ENCODE assay signal across 8 mouse cellular contexts in the genomic region with DNA sequence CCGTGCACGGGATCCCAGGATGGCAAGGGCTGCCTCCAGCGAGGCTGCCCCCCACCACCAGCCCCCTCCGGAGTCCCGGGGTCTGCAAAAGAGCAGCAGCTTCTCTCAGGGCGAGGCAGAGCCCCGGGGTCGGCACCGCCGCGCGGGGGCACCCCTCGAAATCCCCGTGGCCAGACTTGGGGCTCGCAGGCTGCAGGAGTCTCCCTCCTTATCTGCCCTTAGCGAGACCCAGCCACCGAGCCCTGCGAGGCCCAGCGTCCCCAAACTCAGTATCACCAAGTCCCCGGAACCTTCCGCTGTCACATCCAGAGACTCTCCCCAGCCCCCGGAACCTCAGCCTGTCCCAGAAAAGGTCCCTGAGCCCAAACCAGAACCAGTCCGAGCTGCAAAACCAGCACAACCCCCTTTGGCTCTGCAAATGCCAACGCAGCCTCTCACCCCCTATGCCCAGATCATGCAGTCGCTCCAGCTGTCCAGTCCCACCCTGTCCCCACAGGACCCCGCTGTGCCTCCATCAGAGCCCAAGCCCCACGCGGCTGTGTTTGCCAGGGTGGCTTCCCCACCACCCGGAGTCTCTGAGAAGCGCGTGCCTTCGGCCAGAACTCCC. TPM values are rescaled to one million over a fixed set of nuclear protein-coding genes. Genes with fewer than 3 reads are reported as not detected.
DNase-seq lines count a peak whose midpoint lies in the region; ATAC-seq lines count a peak whose summit lies in the region.

No protein-coding gene starts in this region.

- peak; percentile 44 for ATAC-seq in kidney, embryonic 16.5 days (ENCODE audit: low FRiP score, low TSS enrichment)
- ATAC-seq in embryonic facial prominence, embryonic 14.5 days (ENCODE audit: low read depth), result 0 out of 2 replicates have a peak, but pooled peaks have one; percentile 6
- ATAC-seq in hindbrain, embryonic 15.5 days (ENCODE audit: low FRiP score, low read depth), result no peak
- 0 out of 2 replicates have a peak, but pooled peaks have one; percentile 3 for ATAC-seq in midbrain, embryonic 14.5 days (ENCODE audit: low FRiP score, low TSS enrichment)
- no peak for ATAC-seq in erythroid progenitor cell, adult 5-6 weeks (replicated peaks; ENCODE audit: low FRiP score, poor library complexity, severe bottlenecking)

- H3K4me1 ChIP-seq in kidney, embryonic 16.5 days (ENCODE audit: insufficient read depth, low read length), result peaks cover 21% of the 10 kb centered on the region
- H3K4me1 ChIP-seq in embryonic facial prominence, embryonic 14.5 days (ENCODE audit: control insufficient read depth, insufficient read depth, low read length), result peaks cover 9% of the 10 kb centered on the region
- peaks cover 23% of the 10 kb centered on the region for H3K4me1 ChIP-seq in hindbrain, embryonic 15.5 days (replicated peaks)
- H3K4me1 ChIP-seq in midbrain, embryonic 14.5 days (ENCODE audit: control insufficient read depth, insufficient read depth, low read length), result peaks cover 20% of the 10 kb centered on the region

- peak overlapping the region; percentile 58 for H3K4me2 ChIP-seq in kidney, embryonic 16.5 days (replicated peaks; ENCODE audit: low read depth, low read length)
- H3K4me2 ChIP-seq in embryonic facial prominence, embryonic 14.5 days (ENCODE audit: low read depth, low read length), result peak overlapping the region; percentile 68
- peak overlapping the region; percentile 54 for H3K4me2 ChIP-seq in hindbrain, embryonic 15.5 days
- peak overlapping the region; percentile 58 for H3K4me2 ChIP-seq in midbrain, embryonic 14.5 days (ENCODE audit: low read length)

- H3K9me3 ChIP-seq in kidney, embryonic 16.5 days (ENCODE audit: low read length), result no peaks in the 10 kb centered on the region
- no peaks in the 10 kb centered on the region for H3K9me3 ChIP-seq in embryonic facial prominence, embryonic 14.5 days (ENCODE audit: control insufficient read depth, low read length)
- H3K9me3 ChIP-seq in hindbrain, embryonic 15.5 days, result no peaks in the 10 kb centered on the region
- H3K9me3 ChIP-seq in midbrain, embryonic 14.5 days (ENCODE audit: control insufficient read depth, low read length), result no peaks in the 10 kb centered on the region

- H3K27ac ChIP-seq in kidney, embryonic 16.5 days (ENCODE audit: low read length), result no peak overlapping the region
- H3K27ac ChIP-seq in embryonic facial prominence, embryonic 14.5 days (replicated peaks; ENCODE audit: low read depth, low read length), result no peak overlapping the region
- H3K27ac ChIP-seq in hindbrain, embryonic 15.5 days (replicated peaks), result no peak overlapping the region
- no peak overlapping the region for H3K27ac ChIP-seq in midbrain, embryonic 14.5 days (replicated peaks; ENCODE audit: low read depth, low read length)

- no peak for DNase-seq in kidney, adult 8-10 months
- DNase-seq in embryonic facial prominence, embryonic 14.5 days (ENCODE audit: low spot score), result no peak
- peak; percentile 12 for DNase-seq in midbrain, embryonic 14.5 days
- no peak for DNase-seq in left cerebral cortex, adult 8-10 months (ENCODE audit: low spot score in 2 of 2)
- DNase-seq in yolk sac, embryonic 10.5 days (ENCODE audit: low spot score), result no peak

- peak overlapping the region; percentile 43 for H3K4me3 ChIP-seq in kidney, embryonic 16.5 days (ENCODE audit: low read length)
- peak overlapping the region; percentile 41 for H3K4me3 ChIP-seq in embryonic facial prominence, embryonic 14.5 days (ENCODE audit: low read depth, low read length)
- peak overlapping the region; percentile 23 for H3K4me3 ChIP-seq in hindbrain, embryonic 15.5 days
- peak overlapping the region; percentile 35 for H3K4me3 ChIP-seq in midbrain, embryonic 14.5 days (replicated peaks; ENCODE audit: low read depth, low read length)

- 13% methylated on average over 32 of the region's 32 CpGs for WGBS in kidney, embryonic 16.5 days
- 14% methylated on average over 20 of the region's 32 CpGs for WGBS in embryonic facial prominence, embryonic 14.5 days
- WGBS in hindbrain, embryonic 15.5 days, result 7% methylated on average over 29 of the region's 32 CpGs
- WGBS in midbrain, embryonic 14.5 days, result 3% methylated on average over 31 of the region's 32 CpGs

- peaks cover 42% of the 10 kb centered on the region for H3K27me3 ChIP-seq in kidney, embryonic 16.5 days (ENCODE audit: insufficient read depth, low read length)
- peaks cover 51% of the 10 kb centered on the region for H3K27me3 ChIP-seq in embryonic facial prominence, embryonic 14.5 days (replicated peaks; ENCODE audit: control insufficient read depth, insufficient read depth, low read length)
- H3K27me3 ChIP-seq in hindbrain, embryonic 15.5 days, result peaks cover 36% of the 10 kb centered on the region
- H3K27me3 ChIP-seq in midbrain, embryonic 14.5 days (ENCODE audit: control insufficient read depth, insufficient read depth, low read length), result peaks cover 43% of the 10 kb centered on the region

- H3K36me3 ChIP-seq in kidney, embryonic 16.5 days (ENCODE audit: insufficient read depth, low read length), result peaks cover 6% of the 10 kb centered on the region
- H3K36me3 ChIP-seq in embryonic facial prominence, embryonic 14.5 days (ENCODE audit: control insufficient read depth, insufficient read depth, low read length), result peaks cover 17% of the 10 kb centered on the region; the same call in 1 of the 2 replicates
- H3K36me3 ChIP-seq in hindbrain, embryonic 15.5 days, result no peaks in the 10 kb centered on the region
- H3K36me3 ChIP-seq in midbrain, embryonic 14.5 days (ENCODE audit: control insufficient read depth, insufficient read depth, low read length), result no peaks in the 10 kb centered on the region

- H3K9ac ChIP-seq in kidney, embryonic 16.5 days (replicated peaks; ENCODE audit: low read length), result peak overlapping the region; percentile 63
- H3K9ac ChIP-seq in embryonic facial prominence, embryonic 14.5 days (ENCODE audit: low read depth, low read length), result peak overlapping the region; percentile 57
- no peak overlapping the region for H3K9ac ChIP-seq in hindbrain, embryonic 15.5 days
- peak overlapping the region; percentile 40; the same call in 1 of the 2 replicates for H3K9ac ChIP-seq in midbrain, embryonic 14.5 days (replicated peaks; ENCODE audit: low read length)

RNA-seq across cellular contexts. Expression of a gene that starts 13.4 kb away (rescaled TPM):
- 91.4 and 91.6 TPM in 2 replicates for polyA plus RNA-seq in kidney, embryonic 16.5 days (2015; fragmentation: Nextera tagmentation; extraction: Ambion mirVana)
- 74.2 and 82.9 TPM in 2 replicates for polyA plus RNA-seq in embryonic facial prominence, embryonic 14.5 days (2014; fragmentation: Nextera tagmentation; extraction: Ambion mirVana)
- 73.8 and 79.0 TPM in 2 replicates for polyA plus RNA-seq in hindbrain, embryonic 15.5 days (2015; fragmentation: Nextera tagmentation; extraction: Ambion mirVana)
- 75.7 and 75.9 TPM in 2 replicates for polyA plus RNA-seq in midbrain, embryonic 14.5 days (2014; fragmentation: Nextera tagmentation; extraction: Ambion mirVana)
- 17.6 and 23.1 TPM in 2 replicates for total RNA-seq in erythroid progenitor cell, adult 5-6 weeks (2015; ENCODE audit: low replicate concordance)
- 3.6 and 10.8 TPM in 2 replicates for total RNA-seq in erythroid progenitor cell, adult 5-6 weeks (2017; ENCODE audit: low replicate concordance)
- total RNA-seq in left cerebral cortex, adult 8-10 months (2022), result 10 to 100 TPM; 48.0 to 64.9 (median 62.3) TPM

RNA-seq across cellular contexts. Expression of a gene that starts 27.9 kb away (rescaled TPM):
- 1.00 and 1.5 TPM in 2 replicates for polyA plus RNA-seq in kidney, embryonic 16.5 days (2015; fragmentation: Nextera tagmentation; extraction: Ambion mirVana)
- 0.16 and 0.18 TPM in 2 replicates for polyA plus RNA-seq in embryonic facial prominence, embryonic 14.5 days (2014; fragmentation: Nextera tagmentation; extraction: Ambion mirVana)
- polyA plus RNA-seq in hindbrain, embryonic 15.5 days (2015; fragmentation: Nextera tagmentation; extraction: Ambion mirVana), result 21.2 and 22.8 TPM in 2 replicates
- polyA plus RNA-seq in midbrain, embryonic 14.5 days (2014; fragmentation: Nextera tagmentation; extraction: Ambion mirVana), result 16.6 and 34.3 TPM in 2 replicates
- total RNA-seq in erythroid progenitor cell, adult 5-6 weeks (2015; ENCODE audit: low replicate concordance), result not detected in 2 replicates
- total RNA-seq in erythroid progenitor cell, adult 5-6 weeks (2017; ENCODE audit: low replicate concordance), result not detected in 2 replicates
- 10 to 100 TPM; 21.5 to 26.7 (median 25.1) TPM for total RNA-seq in left cerebral cortex, adult 8-10 months (2022)

RNA-seq across cellular contexts. Expression of a gene that starts 47.2 kb away (rescaled TPM):
- polyA plus RNA-seq in kidney, embryonic 16.5 days (2015; fragmentation: Nextera tagmentation; extraction: Ambion mirVana), result 61.4 and 61.5 TPM in 2 replicates
- 20.2 and 20.3 TPM in 2 replicates for polyA plus RNA-seq in embryonic facial prominence, embryonic 14.5 days (2014; fragmentation: Nextera tagmentation; extraction: Ambion mirVana)
- 22.4 and 25.0 TPM in 2 replicates for polyA plus RNA-seq in hindbrain, embryonic 15.5 days (2015; fragmentation: Nextera tagmentation; extraction: Ambion mirVana)
- polyA plus RNA-seq in midbrain, embryonic 14.5 days (2014; fragmentation: Nextera tagmentation; extraction: Ambion mirVana), result 15.6 and 19.4 TPM in 2 replicates
- not detected in 2 replicates for total RNA-seq in erythroid progenitor cell, adult 5-6 weeks (2015; ENCODE audit: low replicate concordance)
- 0.13 TPM in 1 of 2 replicates, not detected in the other for total RNA-seq in erythroid progenitor cell, adult 5-6 weeks (2017; ENCODE audit: low replicate concordance)
- total RNA-seq in left cerebral cortex, adult 8-10 months (2022), result 100 to 1,000 TPM; 177 to 190 (median 187) TPM

RNA-seq across cellular contexts. Expression of a gene that starts 56.8 kb away (rescaled TPM):
- 37.9 and 38.6 TPM in 2 replicates for polyA plus RNA-seq in kidney, embryonic 16.5 days (2015; fragmentation: Nextera tagmentation; extraction: Ambion mirVana)
- polyA plus RNA-seq in embryonic facial prominence, embryonic 14.5 days (2014; fragmentation: Nextera tagmentation; extraction: Ambion mirVana), result 65.1 and 66.0 TPM in 2 replicates
- polyA plus RNA-seq in hindbrain, embryonic 15.5 days (2015; fragmentation: Nextera tagmentation; extraction: Ambion mirVana), result 46.1 and 53.4 TPM in 2 replicates
- polyA plus RNA-seq in midbrain, embryonic 14.5 days (2014; fragmentation: Nextera tagmentation; extraction: Ambion mirVana), result 39.7 and 44.2 TPM in 2 replicates
- not detected in 2 replicates for total RNA-seq in erythroid progenitor cell, adult 5-6 weeks (2015; ENCODE audit: low replicate concordance)
- total RNA-seq in erythroid progenitor cell, adult 5-6 weeks (2017; ENCODE audit: low replicate concordance), result 0.77 TPM in 1 of 2 replicates, not detected in the other
- total RNA-seq in left cerebral cortex, adult 8-10 months (2022), result 10 to 100 TPM; 76.6 to 84.3 (median 80.0) TPM

RNA-seq across cellular contexts. Expression of a gene that starts 57.0 kb away (rescaled TPM):
- polyA plus RNA-seq in kidney, embryonic 16.5 days (2015; fragmentation: Nextera tagmentation; extraction: Ambion mirVana), result 0.77 and 0.99 TPM in 2 replicates
- polyA plus RNA-seq in embryonic facial prominence, embryonic 14.5 days (2014; fragmentation: Nextera tagmentation; extraction: Ambion mirVana), result 1.3 and 1.6 TPM in 2 replicates
- 45.2 and 49.9 TPM in 2 replicates for polyA plus RNA-seq in hindbrain, embryonic 15.5 days (2015; fragmentation: Nextera tagmentation; extraction: Ambion mirVana)
- polyA plus RNA-seq in midbrain, embryonic 14.5 days (2014; fragmentation: Nextera tagmentation; extraction: Ambion mirVana), result 42.9 and 55.9 TPM in 2 replicates
- total RNA-seq in erythroid progenitor cell, adult 5-6 weeks (2015; ENCODE audit: low replicate concordance), result not detected in 2 replicates
- not detected in 2 replicates for total RNA-seq in erythroid progenitor cell, adult 5-6 weeks (2017; ENCODE audit: low replicate concordance)
- total RNA-seq in left cerebral cortex, adult 8-10 months (2022), result 10 to 100 TPM; 62.4 to 70.5 (median 64.8) TPM

Comparison
In these comparisons a context has a peak if more than half of its experiments do, and no peak if none do; other contexts are left out.
1. ATAC-seq: peak in kidney, embryonic 16.5 days (single experiment), embryonic facial prominence, embryonic 14.5 days (single experiment) and midbrain, embryonic 14.5 days (single experiment); none in hindbrain, embryonic 15.5 days (single experiment) and erythroid progenitor cell, adult 5-6 weeks (single experiment).
2. Peak in every context shown above with its lines, with median percentiles within 50 percentile points of each other: H3K4me2 ChIP-seq and H3K4me3 ChIP-seq.